Mouse (Mus musculus): ENCODE results near the gene Chmp4b.

DNA sequence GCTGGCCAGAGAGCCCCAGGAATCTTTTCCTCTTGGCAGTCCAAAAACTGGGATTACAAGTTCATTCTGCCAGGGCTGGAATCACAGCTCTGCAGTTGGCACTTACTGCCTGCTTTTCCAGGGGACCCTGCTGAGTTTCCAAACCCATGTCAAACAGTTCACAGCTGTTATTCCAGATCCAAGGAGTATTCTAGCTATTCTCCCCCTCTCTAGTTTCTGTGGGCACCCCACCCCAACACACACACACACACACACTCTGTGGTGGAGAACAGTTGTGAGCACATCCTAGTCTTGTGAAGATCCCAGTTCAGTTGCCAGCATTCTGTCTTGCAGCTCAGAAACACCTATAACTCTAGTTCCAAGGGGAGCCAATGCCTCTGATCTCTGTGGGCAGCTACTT is 65.6 kb downstream of the Chmp4b start:
- TF ChIP-seq CTCF (conservative IDR thresholded peaks at IDR 0.05; ENCODE audit: insufficient read depth, insufficient read length, low read depth, low read length), result no peak
- TF ChIP-seq POLR2A (IDR thresholded peaks at IDR 0.05; ENCODE audit: low read depth, low read length), result no peak

Data from kidney, adult 2 months (tissue).